Mouse (Mus musculus): ENCODE results near the gene Isoc2a.

GRCm38 (mm10) chr7:4934160-4934914 lies 57.4 kb downstream of the Isoc2a start:
- TF ChIP-seq GATA1 (IDR thresholded peaks at IDR 0.05; ENCODE audit: low read length) (no peak), TAL1 (IDR thresholded peaks at IDR 0.05; ENCODE audit: low read length) (no peak)
